Mouse (Mus musculus): Measurements from ENCODE around the gene Fam136a.

DNA sequence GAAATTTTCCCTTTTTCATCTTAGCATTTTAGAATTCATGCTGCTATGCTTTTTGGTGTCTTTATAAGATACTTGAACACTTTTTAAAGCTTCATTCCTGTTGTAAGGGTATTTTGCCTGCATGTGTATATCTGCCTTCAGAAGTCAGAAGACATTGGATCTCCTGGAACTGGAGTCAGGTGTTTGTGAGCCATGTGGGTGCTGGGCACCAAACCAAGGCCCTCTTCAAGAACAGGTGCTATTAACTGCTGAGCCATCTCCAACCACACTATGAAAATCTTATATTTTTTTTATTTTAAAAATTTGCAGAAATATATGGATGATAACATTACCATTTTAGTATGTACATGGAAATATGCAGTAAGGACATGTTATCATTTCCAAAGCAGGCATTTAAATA is 40.9 kb downstream of the Fam136a start:
- TF ChIP-seq POLR2A (IDR thresholded peaks at IDR 0.05; ENCODE audit: insufficient read depth, low read length) (no peak), CTCF (IDR thresholded peaks at IDR 0.05; ENCODE audit: low read depth, low read length) (no peak), EP300 (IDR thresholded peaks at IDR 0.05; ENCODE audit: insufficient read depth, low read depth, low read length) (no peak)

All from ES-Bruce4 (cell line).